Mouse (Mus musculus) embryonic facial prominence, embryonic 10.5 days (tissue): Measurements from ENCODE around the gene Dapk3. TPM values are rescaled to one million over a fixed set of nuclear protein-coding genes. Genes with fewer than 3 reads are reported as not detected.

Experiments
- DNase-seq: peaks from one replicate; pipeline ENCODE4 v3.0.0-alpha.2; 2017; ENCODE audit warnings: low spot score
- H3K27ac ChIP-seq: fragments of 300-500 bp; sonication (generic); replicated peaks from 2 replicates; pipeline ENCODE4 v1.5.1; 2016; ENCODE audit warnings: mild to moderate bottlenecking
- H3K27me3 ChIP-seq: fragments of 300-500 bp; sonication (generic); replicated peaks from 2 replicates; pipeline ENCODE4 v1.6.1; 2016; ENCODE audit warnings: low read depth, mild to moderate bottlenecking; ENCODE audit not compliant: poor library complexity, severe bottlenecking
- H3K36me3 ChIP-seq: fragments of 300-500 bp; sonication (generic); replicated peaks from 2 replicates; pipeline ENCODE4 v1.6.1; 2016; ENCODE audit warnings: mild to moderate bottlenecking, moderate library complexity
- H3K4me1 ChIP-seq: fragments of 300-500 bp; sonication (generic); 2 replicates; pipeline ENCODE4 v1.6.1; 2016
- H3K4me3 ChIP-seq: fragments of 300-500 bp; sonication (generic); 2 replicates; pipeline ENCODE4 v1.5.1; 2016; ENCODE audit warnings: mild to moderate bottlenecking, moderate library complexity
- H3K9me3 ChIP-seq: fragments of 300-500 bp; sonication (generic); 2 replicates; pipeline ENCODE4 v1.6.1; 2016; ENCODE audit warnings: mild to moderate bottlenecking
- WGBS: fragments of 180-500 bp; shearing (Covaris S2); methylation state at CpG from one replicate; pipeline ENCODE4 v1.1.7; 2016; 5-methylcytosine and 5-hydroxymethylcytosine counted together
- polyA plus RNA-seq: library from polyadenylated mRNA; unstranded; fragments of >200 nt; fragmentation: Nextera tagmentation; extraction: Ambion mirVana; gene quantifications from 2 replicates; pipeline ENCODE4 v1.2.1, GENCODE M21; 2016

Gene Dapk3
- polyA plus RNA-seq, 1 experiment from 2014 or later: 51.5 TPM

GRCm38 (mm10) chr10:81189821-81190220 is 7.0 kb downstream of the Dapk3 start:
- no peak for DNase-seq
- no peak overlapping the region for H3K27ac ChIP-seq
- peaks cover 43% of the 10 kb centered on the region for H3K4me1 ChIP-seq
- H3K9me3 ChIP-seq: no peaks in the 10 kb centered on the region
- 82% methylated on average over 26 of the region's 26 CpGs for WGBS
- H3K36me3 ChIP-seq: peaks cover 57% of the 10 kb centered on the region
- H3K27me3 ChIP-seq: peaks cover 22% of the 10 kb centered on the region
- no peak overlapping the region for H3K4me3 ChIP-seq

GRCm38 (mm10) chr10:81190236-81190911 is 7.6 kb downstream of the Dapk3 start:
- Histone ChIP-seq H3K4me1 (peaks cover 39% of the 10 kb centered on the region), H3K9me3 (no peaks in the 10 kb centered on the region), H3K4me3 (peak overlapping the region; percentile 75), H3K27ac (no peak overlapping the region), H3K27me3 (peaks cover 27% of the 10 kb centered on the region), H3K36me3 (peaks cover 51% of the 10 kb centered on the region)
- DNase-seq: peak; percentile 57
- WGBS: 71% methylated on average over 31 of the region's 31 CpGs

GRCm38 (mm10) chr10:81190912-81191321 is 8.1 kb downstream of the Dapk3 start:
- DNase-seq: peak; percentile 25
- Histone ChIP-seq H3K9me3 (no peaks in the 10 kb centered on the region), H3K4me1 (peaks cover 39% of the 10 kb centered on the region), H3K27me3 (peaks cover 33% of the 10 kb centered on the region), H3K4me3 (peak overlapping the region; percentile 75; the same call in 1 of the 2 replicates), H3K36me3 (peaks cover 47% of the 10 kb centered on the region), H3K27ac (no peak overlapping the region)
- 75% methylated on average over 6 of the region's 6 CpGs for WGBS

- WGBS: 92% methylated on average over 18 of the region's 18 CpGs
- peak overlapping the region; percentile 75 for H3K4me3 ChIP-seq
These were observed 8.7 kb downstream of the Dapk3 start for GRCm38 (mm10) chr10:81191342-81191982.

GRCm38 (mm10) chr10:81192270-81192967 is 9.6 kb downstream of the Dapk3 start:
- H3K4me3 ChIP-seq: peak overlapping the region; percentile 75
- peaks cover 39% of the 10 kb centered on the region for H3K4me1 ChIP-seq
- H3K27me3 ChIP-seq: peaks cover 48% of the 10 kb centered on the region
- peaks cover 36% of the 10 kb centered on the region for H3K36me3 ChIP-seq
- 1% methylated on average over 93 of the region's 93 CpGs for WGBS
- DNase-seq: peak; percentile 85
- no peaks in the 10 kb centered on the region for H3K9me3 ChIP-seq
- H3K27ac ChIP-seq: peak overlapping the region; percentile 94

More at GRCm38 (mm10) chr10:81191342-81191982, 8.7 kb downstream of the Dapk3 start:
- Histone ChIP-seq H3K36me3 (peaks cover 45% of the 10 kb centered on the region), H3K9me3 (no peaks in the 10 kb centered on the region), H3K4me1 (peaks cover 39% of the 10 kb centered on the region), H3K27me3 (peaks cover 38% of the 10 kb centered on the region), H3K27ac (no peak overlapping the region; the same call in 1 of the 2 replicates)
- no peak for DNase-seq

GRCm38 (mm10) chr10:81192968-81193501 is 10.2 kb downstream of the Dapk3 start:
- WGBS: 7% methylated on average over 19 of the region's 19 CpGs

GRCm38 (mm10) chr10:81193991-81194774 is 11.4 kb downstream of the Dapk3 start:
- WGBS: 17% methylated on average over 37 of the region's 37 CpGs
- H3K27ac ChIP-seq: no peak overlapping the region
- peak overlapping the region; percentile 28; the same call in 1 of the 2 replicates for H3K4me3 ChIP-seq
- H3K4me1 ChIP-seq: peaks cover 39% of the 10 kb centered on the region
- no peak for DNase-seq
- peaks cover 57% of the 10 kb centered on the region for H3K27me3 ChIP-seq
- no peaks in the 10 kb centered on the region for H3K9me3 ChIP-seq
- peaks cover 22% of the 10 kb centered on the region for H3K36me3 ChIP-seq

More at GRCm38 (mm10) chr10:81192968-81193501, 10.2 kb downstream of the Dapk3 start:
- peak overlapping the region; percentile 94 for H3K27ac ChIP-seq
- peaks cover 30% of the 10 kb centered on the region for H3K36me3 ChIP-seq
- H3K4me3 ChIP-seq: peak overlapping the region; percentile 75
- peak; percentile 46 for DNase-seq
- peaks cover 51% of the 10 kb centered on the region for H3K27me3 ChIP-seq
- H3K4me1 ChIP-seq: peaks cover 39% of the 10 kb centered on the region
- no peaks in the 10 kb centered on the region for H3K9me3 ChIP-seq

GRCm38 (mm10) chr10:81195300-81195699 is 12.5 kb downstream of the Dapk3 start:
- peaks cover 68% of the 10 kb centered on the region for H3K27me3 ChIP-seq
- H3K36me3 ChIP-seq: peaks cover 14% of the 10 kb centered on the region
- WGBS: 70% methylated on average over 4 of the region's 4 CpGs
- peaks cover 37% of the 10 kb centered on the region for H3K4me1 ChIP-seq
- DNase-seq: no peak
- H3K9me3 ChIP-seq: no peaks in the 10 kb centered on the region
- H3K27ac ChIP-seq: no peak overlapping the region
- no peak overlapping the region for H3K4me3 ChIP-seq

GRCm38 (mm10) chr10:81196470-81197065 is 13.8 kb downstream of the Dapk3 start:
- WGBS: 67% methylated on average over 11 of the region's 11 CpGs
- no peak for DNase-seq

GRCm38 (mm10) chr10:81197305-81197704 is 14.5 kb downstream of the Dapk3 start:
- DNase-seq: no peak
- H3K27ac ChIP-seq: no peak overlapping the region
- H3K4me3 ChIP-seq: no peak overlapping the region
- no peaks in the 10 kb centered on the region for H3K36me3 ChIP-seq
- peaks cover 76% of the 10 kb centered on the region for H3K27me3 ChIP-seq
- H3K9me3 ChIP-seq: no peaks in the 10 kb centered on the region
- WGBS: 58% methylated on average over 6 of the region's 6 CpGs
- H3K4me1 ChIP-seq: peaks cover 26% of the 10 kb centered on the region

More at GRCm38 (mm10) chr10:81196470-81197065, 13.8 kb downstream of the Dapk3 start:
- Histone ChIP-seq H3K27ac (no peak overlapping the region), H3K9me3 (no peaks in the 10 kb centered on the region), H3K4me3 (no peak overlapping the region), H3K27me3 (peaks cover 72% of the 10 kb centered on the region), H3K36me3 (peaks cover 1% of the 10 kb centered on the region), H3K4me1 (peaks cover 29% of the 10 kb centered on the region)

GRCm38 (mm10) chr10:81198230-81198629 is 15.4 kb downstream of the Dapk3 start:
- H3K4me3 ChIP-seq: no peak overlapping the region
- no peaks in the 10 kb centered on the region for H3K9me3 ChIP-seq
- no peak overlapping the region for H3K27ac ChIP-seq
- H3K36me3 ChIP-seq: no peaks in the 10 kb centered on the region
- H3K27me3 ChIP-seq: peaks cover 70% of the 10 kb centered on the region
- WGBS: 3% methylated on average over 9 of the region's 9 CpGs
- peak; percentile 65 for DNase-seq
- peaks cover 17% of the 10 kb centered on the region for H3K4me1 ChIP-seq
